Mouse (Mus musculus): ENCODE measurements at regions not wholly inside any gene's neighbourhood (a gene's known extent, or its start where the extent isn't known, plus 50 kb on each side); places are given as distances from the start of the nearest gene placed in this dataset.

- DNase-seq, result no peak
Observed at GRCm38 (mm10) chr8:118028061-118028850, 226.5 kb upstream of the Mphosph6 start.

- no peak for DNase-seq
Observed at GRCm38 (mm10) chr8:118023451-118023850, 221.7 kb upstream of the Mphosph6 start.

GRCm38 (mm10) chr8:118021978-118022377 is 220.2 kb upstream of the Mphosph6 start:
- DNase-seq, result no peak

GRCm38 (mm10) chr8:118017261-118017660 is 215.5 kb upstream of the Mphosph6 start:
- DNase-seq, result no peak

GRCm38 (mm10) chr8:118005186-118005585 is 203.4 kb upstream of the Mphosph6 start:
- no peak for DNase-seq

GRCm38 (mm10) chr8:118004391-118004851 is 202.7 kb upstream of the Mphosph6 start:
- DNase-seq, result peak; percentile 10

GRCm38 (mm10) chr8:118001138-118001537 is 199.4 kb upstream of the Mphosph6 start:
- DNase-seq, result no peak

GRCm38 (mm10) chr8:117991826-117992225 is 190.1 kb upstream of the Mphosph6 start:
- DNase-seq, result no peak

- no peak for DNase-seq
Observed at GRCm38 (mm10) chr8:117988781-117989180, 187.0 kb upstream of the Mphosph6 start.

- DNase-seq, result no peak
Observed at GRCm38 (mm10) chr8:117968306-117968705, 166.6 kb upstream of the Mphosph6 start.

- no peak for DNase-seq
Observed at GRCm38 (mm10) chr8:117966556-117966955, 164.8 kb upstream of the Mphosph6 start.

GRCm38 (mm10) chr8:117963426-117963825 is 161.7 kb upstream of the Mphosph6 start:
- DNase-seq, result no peak

GRCm38 (mm10) chr8:117962666-117963065 is 160.9 kb upstream of the Mphosph6 start:
- DNase-seq, result no peak

GRCm38 (mm10) chr8:117959501-117959900 is 157.8 kb upstream of the Mphosph6 start:
- no peak for DNase-seq

- no peak for DNase-seq
Observed at GRCm38 (mm10) chr8:117958914-117959313, 157.2 kb upstream of the Mphosph6 start.

GRCm38 (mm10) chr8:117951656-117952055 is 149.9 kb upstream of the Mphosph6 start:
- no peak for DNase-seq

- DNase-seq, result no peak
Observed at GRCm38 (mm10) chr8:117946540-117946939, 144.8 kb upstream of the Mphosph6 start.

GRCm38 (mm10) chr8:117934566-117935094 is 132.9 kb upstream of the Mphosph6 start:
- DNase-seq, result no peak

GRCm38 (mm10) chr8:117930687-117931086 is 128.9 kb upstream of the Mphosph6 start:
- DNase-seq, result peak; percentile 45

- DNase-seq, result no peak
Observed at GRCm38 (mm10) chr8:117929606-117930005, 127.9 kb upstream of the Mphosph6 start.

GRCm38 (mm10) chr8:117923296-117923695 is 121.6 kb upstream of the Mphosph6 start:
- DNase-seq, result no peak

- no peak for DNase-seq
Observed at GRCm38 (mm10) chr8:117903052-117903451, 101.3 kb upstream of the Mphosph6 start.

GRCm38 (mm10) chr8:117899892-117900291 is 98.1 kb upstream of the Mphosph6 start:
- DNase-seq, result no peak

- peak; percentile 14 for DNase-seq
Observed at GRCm38 (mm10) chr8:117898015-117898414, 96.3 kb upstream of the Mphosph6 start.

- no peak for DNase-seq
Observed at GRCm38 (mm10) chr8:117894861-117895260, 93.1 kb upstream of the Mphosph6 start.

Measured in lung, postnatal 10 days (tissue).